Mouse (Mus musculus) liver, adult (tissue): ENCODE data around the gene Usp43.

Experiments used
- GATA4 ChIP-seq: IDR thresholded peaks from 2 replicates; pipeline ENCODE4 v1.6.1; 2014; ENCODE audit warnings: mild to moderate bottlenecking, low read length; ENCODE audit not compliant: insufficient replicate concordance

The Usp43 gene

GRCm38 (mm10) chr11:67921827-67922754 is at the start of gene Usp43:
Gene Usp43 (minus strand): TSS chr11:67922153.
- no peak for TF ChIP-seq GATA4

- no peak for TF ChIP-seq GATA4
Measured at GRCm38 (mm10) chr11:67967831-67968230, 45.9 kb upstream of the Usp43 start.

DNA sequence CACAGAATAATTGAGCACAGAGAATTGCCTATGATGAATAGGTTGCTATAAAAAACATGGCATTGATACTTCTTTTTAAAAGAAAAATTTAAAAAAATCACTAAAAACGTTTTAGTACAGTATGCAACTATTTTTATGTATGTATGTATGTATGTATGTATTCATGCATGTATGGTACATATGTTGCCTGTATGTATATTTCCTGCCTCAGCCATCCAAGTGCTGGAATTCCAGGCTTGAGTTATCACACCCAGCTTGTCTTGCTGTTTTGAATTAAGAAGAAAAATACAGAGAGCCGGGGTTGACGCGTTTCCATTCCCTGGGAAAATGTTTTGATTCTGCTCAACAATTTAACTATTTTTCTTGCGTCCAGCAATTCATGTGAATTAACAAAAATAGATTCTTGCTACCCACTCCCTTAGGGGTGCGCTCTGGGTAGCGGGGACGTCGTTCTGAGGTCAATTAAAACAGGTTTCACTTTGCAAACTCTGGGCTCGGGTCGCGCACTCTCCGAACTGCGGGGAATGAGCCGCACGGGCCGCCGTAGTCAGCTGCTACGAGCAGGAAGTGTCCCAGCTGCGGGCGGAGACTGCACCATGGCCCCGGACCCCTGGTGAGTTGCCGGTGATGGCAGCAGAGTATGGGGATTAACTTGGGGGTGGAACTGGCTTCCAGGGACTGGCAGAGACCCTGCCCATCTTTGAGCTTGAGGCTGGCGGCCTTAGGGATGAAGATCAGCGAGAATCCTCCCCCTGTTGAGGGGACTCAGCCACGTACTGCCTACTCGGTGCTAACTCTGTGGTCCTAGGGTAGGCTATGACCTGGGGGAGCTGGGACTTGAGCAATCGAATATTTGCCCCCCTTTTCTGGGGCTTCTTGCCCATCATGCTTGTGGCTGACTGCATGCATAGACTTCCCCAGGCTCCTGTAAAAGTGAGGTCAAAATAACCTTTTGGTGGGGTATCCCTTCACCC is 44.2 kb upstream of the Usp43 start, which contains the start of gene Stx8:
Stx8 (plus strand) TSS at position 289 of the 974 bp plus-strand sequence.
- TF ChIP-seq GATA4: no peak

DNA sequence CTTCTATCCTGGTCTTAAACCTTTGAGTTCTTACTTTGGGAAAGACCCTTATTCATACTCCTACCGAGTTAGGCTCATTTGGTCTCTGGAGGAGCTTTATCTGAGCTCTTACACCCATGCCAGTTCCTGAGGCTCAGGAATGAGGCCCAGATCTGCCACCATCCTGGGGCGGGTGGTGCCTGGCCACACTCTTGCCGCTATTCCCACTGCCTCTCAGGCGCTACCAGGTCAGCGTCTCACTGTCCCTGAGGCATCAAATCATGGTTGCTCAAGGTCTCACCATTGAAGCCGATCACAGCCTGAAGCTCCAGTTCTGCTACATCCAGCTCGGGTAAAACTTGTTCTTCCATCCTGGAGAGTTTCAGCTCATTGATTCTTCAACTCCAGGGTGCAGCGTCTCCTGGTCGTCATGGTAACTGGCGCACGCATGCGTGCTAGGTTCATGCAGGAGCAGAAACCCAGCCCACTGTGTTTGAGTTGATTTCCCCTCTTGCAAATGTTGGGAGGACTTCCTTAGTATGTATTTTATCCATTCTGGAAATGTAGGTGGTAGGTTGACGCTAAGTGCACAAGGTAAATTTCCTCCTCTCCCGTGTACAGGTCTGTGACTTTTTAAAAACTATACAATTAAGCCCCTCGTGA is 43.4 kb upstream of the Usp43 start, which contains the start of gene Cfap52:
Cfap52 (minus strand) TSS at position 410 of the 642 bp plus-strand sequence.
- TF ChIP-seq GATA4: no peak

DNA sequence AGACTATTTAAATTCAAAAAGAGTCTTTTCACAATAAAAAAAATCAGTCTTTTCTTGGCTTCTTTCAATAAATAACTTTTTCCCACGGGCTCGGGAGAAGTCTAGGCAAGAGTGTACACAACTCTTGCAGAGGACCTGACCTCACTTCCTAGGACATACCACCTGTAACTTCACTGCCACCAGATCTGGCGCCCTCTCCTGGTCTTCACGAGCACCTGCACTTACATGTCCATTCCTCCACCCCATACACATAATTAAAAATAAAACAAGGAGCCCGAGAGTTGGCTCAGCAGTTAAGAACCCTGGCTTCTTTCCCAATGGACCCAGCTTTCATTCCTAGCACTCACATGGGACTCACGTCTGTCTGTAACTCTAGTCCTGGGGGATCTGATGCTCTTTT is 42.2 kb upstream of the Usp43 start:
- TF ChIP-seq GATA4: no peak

- no peak for TF ChIP-seq GATA4
Measured at GRCm38 (mm10) chr11:67954413-67954812, 32.5 kb upstream of the Usp43 start.

DNA sequence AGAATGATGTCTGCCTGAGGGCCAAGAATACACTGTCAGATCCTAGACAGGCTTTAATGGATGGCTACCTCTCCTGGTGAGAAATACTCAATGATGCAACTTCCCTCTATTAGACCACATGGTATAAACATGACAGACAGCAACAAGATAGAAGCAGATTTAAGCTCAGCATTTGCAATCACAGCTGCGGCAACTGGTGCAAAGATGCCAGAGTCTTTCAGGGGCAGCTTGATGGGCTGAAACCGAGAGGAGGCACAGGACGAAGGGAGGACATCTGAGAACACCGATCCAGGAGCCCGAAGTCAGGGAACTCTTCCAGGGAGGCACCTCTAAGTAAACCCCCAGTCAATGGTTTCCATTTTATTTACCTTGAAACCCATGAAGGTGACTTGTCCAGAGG is 31.7 kb upstream of the Usp43 start:
- TF ChIP-seq GATA4: no peak

DNA sequence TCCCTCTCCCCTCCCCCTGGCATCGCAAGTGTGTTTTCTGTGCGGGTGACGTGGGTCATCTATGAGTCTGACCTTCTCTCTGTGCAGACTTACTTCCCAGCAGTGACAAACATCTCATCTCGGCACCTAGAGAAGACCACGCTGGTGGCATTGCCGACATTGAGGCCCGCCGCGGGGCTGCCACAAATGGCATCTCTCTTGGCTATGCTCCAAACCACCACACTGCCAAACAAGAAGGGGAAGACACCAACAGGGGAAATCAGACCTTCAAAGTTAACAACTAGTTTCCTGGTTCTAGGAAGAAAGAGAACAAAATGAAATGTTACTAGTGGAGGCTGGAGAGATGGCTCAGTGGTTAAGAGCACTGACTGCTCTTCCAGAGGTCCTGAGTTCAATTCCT is 27.5 kb upstream of the Usp43 start:
- TF ChIP-seq GATA4: no peak

- no peak for TF ChIP-seq GATA4
Measured at GRCm38 (mm10) chr11:67948229-67948628, 26.3 kb upstream of the Usp43 start.

- no peak for TF ChIP-seq GATA4
Measured at GRCm38 (mm10) chr11:67932156-67932555, 10.2 kb upstream of the Usp43 start.

DNA sequence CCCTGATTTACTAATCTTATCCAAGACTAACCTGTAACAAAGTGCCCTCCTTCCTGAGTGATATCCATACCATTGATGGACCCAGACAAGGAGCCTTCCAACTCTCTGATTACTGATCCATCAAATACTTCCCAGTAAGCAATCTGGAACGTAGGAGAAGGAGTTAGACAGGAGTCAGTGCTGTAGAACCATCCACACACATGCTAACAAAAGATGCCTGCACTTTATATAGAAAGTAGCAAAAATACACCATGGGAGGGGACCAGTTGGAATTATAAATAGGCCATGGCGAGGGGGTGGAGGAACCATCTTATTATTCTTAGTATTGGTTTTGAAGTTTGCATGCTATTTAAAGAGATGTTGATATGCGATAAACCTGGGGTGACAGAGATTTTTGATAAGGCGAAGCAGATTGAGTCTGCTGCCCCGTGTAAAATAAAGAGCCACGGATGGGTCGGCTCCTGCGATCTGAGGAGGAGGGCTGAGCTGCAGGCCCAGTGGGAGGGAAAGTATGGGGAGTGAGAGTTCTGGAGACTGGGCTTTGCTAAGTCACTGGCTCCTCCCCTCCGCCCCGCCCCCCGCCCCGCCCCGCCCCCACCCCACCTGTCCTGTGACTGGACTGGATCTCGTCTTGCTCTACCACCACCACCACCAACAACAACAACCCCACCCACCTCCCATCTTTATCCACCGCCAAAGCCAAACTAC is 4.5 kb upstream of the Usp43 start:
- TF ChIP-seq GATA4: no peak

DNA sequence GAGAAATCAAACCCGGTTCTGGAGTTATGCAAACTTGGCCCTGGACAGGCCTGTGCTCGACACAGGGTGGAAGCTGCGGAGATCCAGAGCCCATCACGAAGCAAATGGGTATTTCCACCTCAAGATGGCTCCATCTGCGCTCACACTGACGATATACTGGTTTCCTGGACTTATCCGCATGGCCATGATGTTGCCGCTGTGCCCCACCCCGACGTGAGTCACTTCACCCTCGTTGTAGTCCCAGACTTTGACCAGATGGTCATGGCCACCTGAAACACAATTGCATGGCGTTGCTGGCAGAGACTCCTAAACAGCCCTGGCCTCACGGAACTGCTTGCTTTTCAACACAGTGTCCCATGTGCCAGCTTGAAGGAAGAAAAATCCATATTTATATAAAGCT is 3.0 kb upstream of the Usp43 start:
- TF ChIP-seq GATA4: no peak

DNA sequence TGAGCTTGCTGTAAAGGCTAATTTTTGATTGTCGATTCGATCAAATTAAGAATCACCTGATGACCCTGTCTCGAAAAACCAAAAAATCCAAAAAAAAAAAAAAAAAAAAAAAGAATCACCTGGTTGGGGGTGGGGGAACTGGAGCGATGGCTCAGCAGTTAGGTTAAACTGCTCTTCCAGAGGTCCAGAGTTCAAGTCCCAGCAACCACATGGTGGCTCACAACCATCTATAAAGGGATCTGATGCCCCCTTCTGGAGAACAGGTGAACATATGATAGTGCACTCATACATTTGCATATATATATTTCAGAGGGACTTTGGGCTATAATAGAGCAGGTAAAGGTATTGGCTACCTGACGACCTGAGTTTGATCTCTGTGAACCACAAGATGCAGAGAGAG is 1.8 kb upstream of the Usp43 start:
- no peak for TF ChIP-seq GATA4

- TF ChIP-seq GATA4: no peak
Measured at GRCm38 (mm10) chr11:67922755-67923125, 787 bp upstream of the Usp43 start.

- no peak for TF ChIP-seq GATA4
Measured at GRCm38 (mm10) chr11:67921091-67921826, 694 bp downstream of the Usp43 start.
